Mouse (Mus musculus) forebrain, embryonic 11.5 days (tissue): ENCODE data around the gene Daam1. TPM values are rescaled to one million over a fixed set of nuclear protein-coding genes. Genes with fewer than 3 reads are reported as not detected.

Experiments
- ATAC-seq: fragments of 200-750 bp; cut with Nextera tagmentation; replicated peaks from 2 replicates; pipeline ENCODE4 v1.8.0; 2017; ENCODE audit warnings: moderate TSS enrichment; ENCODE audit not compliant: low FRiP score
- DNase-seq: peaks from one replicate; pipeline ENCODE4 v3.0.0-alpha.2; 2017; ENCODE audit warnings: low spot score
- H3K27ac ChIP-seq: fragments of 300-500 bp; sonication (generic); 2 replicates; pipeline ENCODE4 v1.5.1; 2014; ENCODE audit warnings: low read depth, low read length
- H3K27me3 ChIP-seq: fragments of 300-500 bp; sonication (generic); 2 replicates; pipeline ENCODE4 v1.6.1; 2014; ENCODE audit warnings: mild to moderate bottlenecking, low read length, mixed read lengths; ENCODE audit not compliant: control insufficient read depth, insufficient read depth
- H3K36me3 ChIP-seq: fragments of 300-500 bp; sonication (generic); 2 replicates; pipeline ENCODE4 v1.6.1; 2014; ENCODE audit warnings: mild to moderate bottlenecking, low read length, moderate library complexity, mixed read lengths; ENCODE audit not compliant: control insufficient read depth, insufficient read depth
- H3K4me1 ChIP-seq: fragments of 300-500 bp; sonication (generic); replicated peaks from 2 replicates; pipeline ENCODE4 v1.6.1; 2014; ENCODE audit warnings: low read length, mixed read lengths; ENCODE audit not compliant: control insufficient read depth, insufficient read depth
- H3K4me2 ChIP-seq: fragments of 300-500 bp; sonication (generic); 2 replicates; pipeline ENCODE4 v1.6.1; 2014; ENCODE audit warnings: low read depth, mild to moderate bottlenecking, low read length, moderate library complexity, mixed read lengths; ENCODE audit not compliant: severe bottlenecking
- H3K4me3 ChIP-seq: fragments of 300-500 bp; sonication (generic); 2 replicates; pipeline ENCODE4 v1.5.1; 2014; ENCODE audit warnings: low read depth, low read length
- H3K9ac ChIP-seq: fragments of 300-500 bp; sonication (generic); 2 replicates; pipeline ENCODE4 v1.6.1; 2014; ENCODE audit warnings: low read length
- H3K9me3 ChIP-seq: fragments of 300-500 bp; sonication (generic); 2 replicates; pipeline ENCODE4 v1.6.1; 2016; ENCODE audit warnings: low read length, mixed read lengths; ENCODE audit not compliant: control insufficient read depth
- WGBS: fragments of 180-500 bp; shearing (Covaris S2); extraction: QIAGEN DNeasy Blood & Tissue Kit; methylation state at CpG from one replicate; pipeline ENCODE4 v1.1.7; 2014; 5-methylcytosine and 5-hydroxymethylcytosine counted together
- polyA plus RNA-seq: library from polyadenylated mRNA; unstranded; fragments of >200 nt; fragmentation: Nextera tagmentation; extraction: Ambion mirVana; gene quantifications from 2 replicates; pipeline ENCODE4 v1.2.1, GENCODE M21; 2014

Daam1 gene
- polyA plus RNA-seq, 1 experiment from 2014 or later: 16.8 TPM

DNA sequence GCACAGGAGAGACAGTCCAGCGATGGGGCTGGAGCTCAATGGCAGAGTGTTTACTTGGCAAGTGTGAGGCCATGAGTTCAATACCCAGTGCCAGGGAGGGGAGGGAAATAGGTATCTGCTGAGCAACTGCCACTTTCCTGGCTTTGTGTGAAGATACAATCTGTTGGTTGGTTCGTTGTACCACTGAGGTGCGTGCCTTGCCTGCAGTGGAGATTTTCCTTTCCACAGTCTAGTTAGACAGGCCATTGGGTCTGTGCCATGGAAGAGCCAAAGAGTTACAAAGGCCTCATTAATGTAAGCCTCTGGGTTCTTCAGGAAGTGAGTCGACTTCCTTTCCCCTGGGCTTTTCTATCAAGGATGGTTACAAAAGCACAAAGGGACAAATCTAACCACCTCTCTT, 112.8 kb downstream of the Daam1 start:
- ATAC-seq: no peak
- no peak overlapping the region for H3K27ac ChIP-seq
- H3K27me3 ChIP-seq: no peaks in the 10 kb centered on the region
- no peak overlapping the region for H3K4me2 ChIP-seq
- WGBS: 94% methylated on average over 4 of the region's 4 CpGs
- no peaks in the 10 kb centered on the region for H3K9me3 ChIP-seq
- no peaks in the 10 kb centered on the region for H3K4me1 ChIP-seq
- H3K9ac ChIP-seq: no peak overlapping the region
- H3K36me3 ChIP-seq: no peaks in the 10 kb centered on the region; the same call in 1 of the 2 replicates
- H3K4me3 ChIP-seq: no peak overlapping the region
- DNase-seq: no peak

DNA sequence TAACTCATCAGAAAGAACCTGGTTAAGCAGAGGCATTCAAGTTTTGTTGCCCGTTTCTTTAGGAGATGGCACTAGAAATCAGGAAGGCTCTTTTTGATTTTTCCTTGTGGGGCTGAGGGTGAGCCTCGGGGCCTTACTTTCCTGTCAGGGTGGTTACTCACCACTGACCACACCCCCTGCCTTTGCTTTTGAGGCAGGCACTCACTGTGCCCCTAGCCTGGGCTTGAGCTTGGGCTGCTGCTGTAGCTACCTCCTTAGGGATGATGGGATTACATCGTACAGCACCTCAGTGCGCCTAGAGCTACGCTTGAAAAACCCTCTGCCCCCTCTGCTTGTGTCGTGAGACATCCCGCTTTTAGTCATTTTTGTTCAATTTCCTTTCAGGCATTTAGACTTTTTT, 115.0 kb downstream of the Daam1 start:
- ATAC-seq (no peak), DNase-seq (no peak)
- Histone ChIP-seq H3K9me3 (no peaks in the 10 kb centered on the region), H3K4me1 (no peaks in the 10 kb centered on the region), H3K9ac (no peak overlapping the region), H3K4me2 (no peak overlapping the region), H3K36me3 (no peaks in the 10 kb centered on the region; the same call in 1 of the 2 replicates), H3K27me3 (no peaks in the 10 kb centered on the region), H3K27ac (no peak overlapping the region), H3K4me3 (no peak overlapping the region)
- WGBS: 82% methylated on average over 7 of the region's 7 CpGs

DNA sequence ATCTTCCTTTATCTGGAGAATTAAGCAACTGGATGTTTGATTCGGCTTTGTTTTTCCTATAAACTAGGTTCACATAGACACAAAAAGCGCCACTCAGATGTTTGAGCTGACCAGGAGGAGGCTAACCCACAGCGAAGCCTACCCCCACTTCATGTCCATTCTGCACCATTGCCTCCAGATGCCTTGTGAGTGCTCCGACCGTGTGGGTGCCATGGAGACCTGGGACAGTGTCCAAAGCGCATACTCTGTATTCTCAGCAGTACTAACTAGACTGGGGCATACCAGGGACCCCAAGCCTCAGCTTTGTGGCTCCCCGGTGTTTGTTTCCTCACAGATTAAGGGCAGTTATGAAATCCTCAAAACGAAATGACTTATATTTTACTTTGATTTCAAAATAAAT, 115.6 kb downstream of the Daam1 start:
- 88% methylated on average over 8 of the region's 8 CpGs for WGBS
- no peak for ATAC-seq
- Histone ChIP-seq H3K9me3 (no peaks in the 10 kb centered on the region), H3K27ac (no peak overlapping the region), H3K36me3 (no peaks in the 10 kb centered on the region; the same call in 1 of the 2 replicates), H3K4me2 (no peak overlapping the region), H3K4me1 (no peaks in the 10 kb centered on the region), H3K4me3 (no peak overlapping the region), H3K9ac (no peak overlapping the region), H3K27me3 (no peaks in the 10 kb centered on the region)
- no peak for DNase-seq

DNA sequence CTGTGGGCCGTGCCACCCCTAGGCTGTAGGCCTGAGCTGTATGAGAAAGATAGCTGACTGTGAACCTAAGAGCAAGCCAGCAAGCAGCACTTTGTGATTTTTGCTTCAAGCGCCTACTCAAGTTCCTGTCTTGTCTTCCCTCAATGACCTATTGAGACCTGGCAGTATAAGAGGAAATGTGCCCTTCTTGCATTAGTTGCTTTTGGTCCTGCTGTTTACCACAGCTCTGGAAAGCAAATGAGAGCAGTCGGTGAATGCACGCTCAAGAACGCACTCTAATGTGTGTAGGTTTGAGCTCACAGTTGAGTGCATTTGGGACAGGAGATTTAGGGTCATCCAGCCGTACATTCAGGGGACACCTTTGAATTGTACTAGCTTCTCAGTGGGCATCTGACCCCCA, 118.1 kb downstream of the Daam1 start:
- DNase-seq (no peak), ATAC-seq (no peak)
- Histone ChIP-seq H3K36me3 (no peaks in the 10 kb centered on the region; the same call in 1 of the 2 replicates), H3K4me1 (no peaks in the 10 kb centered on the region; the same call in 1 of the 2 replicates), H3K9me3 (no peaks in the 10 kb centered on the region), H3K4me2 (no peak overlapping the region), H3K27ac (no peak overlapping the region), H3K4me3 (no peak overlapping the region), H3K9ac (no peak overlapping the region), H3K27me3 (no peaks in the 10 kb centered on the region)
- WGBS: 96% methylated on average over 6 of the region's 6 CpGs

DNA sequence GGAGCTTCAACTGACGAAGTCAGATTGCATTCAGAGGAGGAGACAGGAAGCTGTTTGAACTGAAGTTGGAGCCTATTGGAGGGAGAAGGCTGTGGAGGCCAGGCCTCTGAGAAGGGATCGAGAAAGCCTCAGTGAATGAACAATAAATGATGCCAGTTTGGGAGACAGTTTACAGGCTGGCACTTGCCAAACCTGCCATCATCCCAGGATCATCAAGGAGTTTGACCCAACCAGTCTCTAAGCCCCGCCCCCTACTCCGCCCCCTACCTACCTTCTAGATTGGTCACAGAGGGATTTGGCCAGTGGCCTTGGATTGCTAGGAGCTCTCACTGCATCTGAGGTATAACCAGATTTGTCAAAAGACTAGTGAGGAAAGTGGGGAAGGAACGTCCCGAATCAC, 118.7 kb downstream of the Daam1 start:
- Histone ChIP-seq H3K4me3 (no peak overlapping the region), H3K9ac (no peak overlapping the region), H3K4me1 (no peaks in the 10 kb centered on the region; the same call in 1 of the 2 replicates), H3K36me3 (no peaks in the 10 kb centered on the region; the same call in 1 of the 2 replicates), H3K27ac (no peak overlapping the region), H3K27me3 (no peaks in the 10 kb centered on the region), H3K9me3 (no peaks in the 10 kb centered on the region), H3K4me2 (no peak overlapping the region)
- no peak for ATAC-seq
- WGBS: 93% methylated on average over 6 of the region's 6 CpGs
- DNase-seq: no peak

DNA sequence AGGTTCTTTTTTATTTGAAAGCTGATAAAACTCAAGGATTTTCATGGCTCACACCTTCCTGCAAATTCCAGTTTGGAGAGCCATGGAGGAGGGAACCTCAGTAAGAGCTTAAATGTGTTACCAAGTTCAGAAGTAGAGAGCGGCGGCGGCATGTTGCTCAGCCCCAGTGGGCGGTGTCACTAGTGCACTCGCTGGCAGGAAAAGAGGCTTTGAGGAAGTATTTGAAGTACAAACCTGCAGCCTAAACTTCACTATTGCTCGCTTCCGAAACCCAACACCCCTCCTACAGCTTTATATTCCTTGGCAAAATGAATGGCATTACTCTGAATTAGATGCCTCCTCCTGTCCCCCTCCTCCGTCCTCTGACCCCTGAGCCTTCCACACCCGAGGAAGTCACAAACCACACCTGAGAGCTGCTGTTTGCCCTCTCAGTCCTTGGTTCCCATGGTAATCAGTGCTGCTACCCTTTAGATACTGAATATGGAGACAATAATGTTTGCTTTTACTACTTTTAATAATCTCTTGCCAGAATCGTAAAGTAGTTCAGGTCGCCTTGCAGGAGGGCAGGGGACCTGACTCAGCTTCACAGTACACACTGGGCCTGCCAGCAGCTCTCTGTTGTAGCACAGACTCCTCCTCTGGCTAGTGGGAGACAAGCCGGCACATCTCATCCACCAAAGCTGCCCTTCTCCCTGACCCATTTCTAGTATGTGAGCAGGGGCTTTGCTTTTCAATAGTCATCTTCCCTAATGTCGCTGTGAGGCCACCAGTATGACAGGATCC, 119.4 kb downstream of the Daam1 start:
- Histone ChIP-seq H3K9ac (no peak overlapping the region), H3K9me3 (no peaks in the 10 kb centered on the region), H3K27ac (no peak overlapping the region), H3K36me3 (no peaks in the 10 kb centered on the region; the same call in 1 of the 2 replicates), H3K4me3 (no peak overlapping the region), H3K4me1 (no peaks in the 10 kb centered on the region; the same call in 1 of the 2 replicates), H3K4me2 (no peak overlapping the region), H3K27me3 (no peaks in the 10 kb centered on the region)
- ATAC-seq: no peak
- DNase-seq: no peak
- WGBS: 91% methylated on average over 13 of the region's 13 CpGs

DNA sequence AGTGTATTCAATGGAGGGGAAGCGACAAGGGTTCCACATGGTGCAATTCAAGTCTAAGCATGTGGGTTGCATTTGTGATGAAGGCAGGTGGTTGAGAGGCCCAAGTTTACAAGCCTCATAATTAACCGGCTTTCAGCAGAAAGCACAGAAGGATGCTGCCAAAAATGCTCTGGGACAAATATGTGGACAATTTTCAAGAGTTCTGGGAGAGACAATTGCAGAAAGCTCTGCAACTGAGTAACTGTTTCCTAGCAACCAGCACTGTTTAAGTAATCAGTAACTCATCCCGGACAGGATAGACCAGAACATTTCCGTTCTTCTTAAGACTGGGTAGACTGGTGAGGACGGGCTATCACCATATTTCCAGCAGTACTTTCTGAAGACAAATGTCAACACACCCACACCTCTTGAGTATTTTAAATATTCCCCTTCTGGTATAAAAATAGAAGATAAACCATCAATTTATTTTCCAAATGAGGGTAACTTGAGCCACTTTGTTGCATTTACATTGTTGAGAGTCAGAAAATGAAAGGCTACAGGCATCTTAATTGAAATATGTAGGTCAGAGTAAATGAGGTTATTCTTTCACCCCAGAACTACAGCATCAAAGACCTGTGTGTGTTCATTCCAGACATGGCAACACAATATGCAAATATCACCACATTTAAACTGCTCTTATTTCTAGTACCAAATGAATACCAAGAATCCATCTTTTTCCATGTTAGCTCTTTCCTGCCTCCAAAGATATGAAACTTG, 123.5 kb downstream of the Daam1 start:
- DNase-seq (no peak), ATAC-seq (no peak)
- WGBS: 82% methylated on average over 5 of the region's 5 CpGs
- no peak overlapping the region for H3K4me2 ChIP-seq
- H3K4me3 ChIP-seq: no peak overlapping the region
- H3K27ac ChIP-seq: no peak overlapping the region
- no peaks in the 10 kb centered on the region for H3K27me3 ChIP-seq
- H3K4me1 ChIP-seq: peaks cover 3% of the 10 kb centered on the region; the same call in 1 of the 2 replicates
- H3K9ac ChIP-seq: no peak overlapping the region
- no peaks in the 10 kb centered on the region; the same call in 1 of the 2 replicates for H3K36me3 ChIP-seq
- H3K9me3 ChIP-seq: no peaks in the 10 kb centered on the region

DNA sequence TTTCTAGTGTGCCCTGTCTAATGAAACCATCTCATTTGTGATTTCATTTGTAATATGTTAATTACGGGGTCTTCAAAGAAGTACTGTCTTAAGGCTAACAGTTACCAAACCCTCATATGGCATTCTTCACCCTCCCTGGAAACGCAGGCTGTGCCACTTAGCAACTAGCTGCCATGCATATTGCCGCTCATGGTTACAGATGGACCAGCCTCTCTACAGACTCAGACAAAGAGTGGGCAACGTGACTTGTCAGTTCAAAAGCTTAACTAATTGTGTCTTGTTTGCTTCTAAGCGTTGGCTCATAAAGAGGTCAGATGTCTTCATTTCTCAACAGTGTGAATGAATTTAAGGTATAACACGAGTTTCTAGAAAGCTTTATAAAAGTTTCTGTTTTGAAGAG, 126.1 kb downstream of the Daam1 start:
- ATAC-seq: no peak
- WGBS: 75% methylated on average over 6 of the region's 6 CpGs
- no peak for DNase-seq

More for the DNA sequence above, 126.1 kb downstream of the Daam1 start:
- Histone ChIP-seq H3K4me2 (no peak overlapping the region), H3K27me3 (no peaks in the 10 kb centered on the region), H3K27ac (no peak overlapping the region), H3K4me1 (peaks cover 3% of the 10 kb centered on the region; the same call in 1 of the 2 replicates), H3K4me3 (no peak overlapping the region), H3K9ac (no peak overlapping the region), H3K9me3 (no peaks in the 10 kb centered on the region), H3K36me3 (no peaks in the 10 kb centered on the region; the same call in 1 of the 2 replicates)
